Mouse (Mus musculus) cortical plate, adult 2 months (tissue): ENCODE results near the gene Smim11. TPM values are rescaled to one million over a fixed set of nuclear protein-coding genes. Genes with fewer than 3 reads are reported as not detected.

Experiments
- H3K27ac ChIP-seq: fragments of 200-500 bp; 2 replicates; pipeline ENCODE4 v1.5.1; 2012; ENCODE audit warnings: low read length, control low read depth, inconsistent platforms; ENCODE audit not compliant: insufficient read depth
- H3K4me1 ChIP-seq: fragments of 200-500 bp; 2 replicates; pipeline ENCODE4 v1.6.1; 2011; ENCODE audit warnings: low read length; ENCODE audit not compliant: control insufficient read depth, insufficient read depth
- H3K4me3 ChIP-seq: fragments of 200-500 bp; 2 replicates; pipeline ENCODE4 v1.5.1; 2011; ENCODE audit warnings: mild to moderate bottlenecking, low read length, control low read depth; ENCODE audit not compliant: insufficient read depth
- CTCF ChIP-seq: fragments of 200-500 bp; IDR thresholded peaks from 2 replicates; pipeline ENCODE4 v1.5.1; 2011; ENCODE audit warnings: mild to moderate bottlenecking, control low read depth, low read length; ENCODE audit not compliant: insufficient read depth; ENCODE audit errors: extremely low read depth
- POLR2A ChIP-seq: fragments of 200-500 bp; IDR thresholded peaks from 2 replicates; pipeline ENCODE4 v1.6.1; 2011; ENCODE audit warnings: mild to moderate bottlenecking, low read length, control low read depth; ENCODE audit not compliant: insufficient read depth; ENCODE audit errors: extremely low read depth
- polyA plus RNA-seq: library from polyadenylated mRNA; depleted of rRNA; stranded (reverse); fragments of >200 nt; gene quantifications from 2 replicates; pipeline ENCODE4 v1.2.3, GENCODE M21; 2012; rRNA removed

Smim11 gene
- 26.7 and 30.2 TPM in 2 replicates for polyA plus RNA-seq

DNA sequence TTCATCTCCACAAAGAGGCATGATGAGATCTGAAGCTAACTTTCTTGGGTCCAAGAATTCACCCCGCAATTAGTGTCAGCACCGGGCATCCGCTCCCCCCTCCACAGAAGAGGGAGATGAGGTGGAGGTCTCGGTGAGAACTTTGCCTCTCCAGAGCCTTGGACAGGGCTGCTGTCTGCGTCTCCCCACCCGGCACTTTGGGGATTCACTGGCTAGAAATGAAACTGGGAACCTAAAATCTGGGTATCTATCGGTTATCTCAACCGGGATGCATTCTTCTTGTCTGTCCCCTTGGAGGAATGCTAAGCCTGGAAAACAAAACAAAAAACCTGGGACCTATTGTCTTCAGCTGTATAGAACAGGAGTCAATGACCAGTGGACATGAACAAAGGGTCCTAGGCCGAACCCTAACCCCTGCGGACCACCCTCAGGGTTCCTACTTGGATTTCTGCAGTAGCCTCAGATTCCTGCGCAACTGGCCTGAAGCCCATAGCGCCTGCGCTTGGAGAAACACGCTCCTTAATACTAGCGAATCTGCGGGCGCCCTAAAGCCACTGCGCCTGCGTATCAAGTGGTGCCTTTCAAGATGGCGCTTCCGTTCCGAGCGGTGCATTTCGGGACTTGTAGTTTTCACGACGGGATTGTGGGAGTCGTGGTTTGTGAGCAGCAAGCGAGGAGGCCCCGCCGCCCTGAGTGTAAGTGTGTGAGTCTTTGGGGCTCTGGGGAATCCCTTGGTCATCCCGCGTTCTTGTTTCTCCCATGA is at the start of gene Smim11:
Gene Smim11, plus strand, starts transcription at position 638 of the 763 bp plus-strand sequence.
- Histone ChIP-seq H3K27ac (peak within 1 kb of the TSS; percentile 17; the same call in 1 of the 2 replicates), H3K4me3 (peak within 1 kb of the TSS; percentile 72), H3K4me1 (peaks cover 5% of the 10 kb centered on the region)
- peak; percentile 92 for TF ChIP-seq POLR2A
- no peak for TF ChIP-seq CTCF

DNA sequence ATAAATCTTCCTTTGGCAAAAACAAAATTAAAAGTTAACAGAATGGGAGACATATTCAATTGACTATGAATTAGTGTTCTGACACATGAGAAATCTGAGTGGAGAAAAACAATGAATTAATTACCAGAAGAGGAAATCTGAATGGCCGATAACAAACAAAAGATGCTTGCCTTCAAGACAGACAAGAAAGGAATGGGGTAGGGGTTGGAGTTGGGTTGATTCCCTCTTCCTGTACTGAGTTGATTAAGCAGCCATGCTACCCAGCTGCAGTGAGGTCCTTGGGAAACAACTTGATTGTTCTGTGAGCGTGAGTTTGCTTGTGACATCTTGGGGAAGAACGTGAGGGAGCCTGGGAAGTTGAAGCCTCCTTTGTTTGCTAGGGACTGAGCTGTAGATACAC is 46.8 kb upstream of the Smim11 start:
- Histone ChIP-seq H3K27ac (no peak overlapping the region), H3K4me1 (peaks cover 4% of the 10 kb centered on the region), H3K4me3 (no peak overlapping the region)
- TF ChIP-seq CTCF (no peak), POLR2A (no peak)

DNA sequence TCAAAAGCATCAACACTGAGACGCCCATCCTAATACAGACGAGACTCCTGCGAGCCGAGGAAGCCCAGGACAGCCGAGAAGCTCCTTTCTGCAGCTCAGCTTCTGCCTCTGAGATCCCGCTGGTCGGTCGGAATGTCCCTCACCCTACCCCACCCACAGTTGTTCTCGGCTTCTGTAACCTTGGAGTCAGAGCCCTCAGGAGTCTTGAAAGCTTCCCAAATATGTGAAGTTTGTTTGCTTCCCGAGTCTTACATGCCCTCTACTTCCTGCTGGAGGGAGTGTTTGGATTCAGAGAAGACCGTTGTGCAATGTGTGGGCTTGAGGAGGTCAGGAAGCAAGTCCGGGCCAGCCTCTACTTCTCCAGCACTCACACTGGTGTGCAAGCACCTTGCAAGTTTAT is 33.2 kb upstream of the Smim11 start:
- TF ChIP-seq POLR2A (no peak), CTCF (no peak)
- H3K4me3 ChIP-seq, result no peak overlapping the region
- no peak overlapping the region for H3K27ac ChIP-seq
- H3K4me1 ChIP-seq, result no peaks in the 10 kb centered on the region

GRCm38 (mm10) chr16:92274516-92274915 is 26.6 kb upstream of the Smim11 start:
- no peaks in the 10 kb centered on the region for H3K4me1 ChIP-seq
- no peak for TF ChIP-seq CTCF
- no peak for TF ChIP-seq POLR2A
- H3K27ac ChIP-seq, result no peak overlapping the region
- H3K4me3 ChIP-seq, result no peak overlapping the region

GRCm38 (mm10) chr16:92275526-92275925 is 25.6 kb upstream of the Smim11 start:
- Histone ChIP-seq H3K4me1 (no peaks in the 10 kb centered on the region), H3K4me3 (no peak overlapping the region), H3K27ac (no peak overlapping the region)
- TF ChIP-seq CTCF, result no peak
- TF ChIP-seq POLR2A, result no peak

DNA sequence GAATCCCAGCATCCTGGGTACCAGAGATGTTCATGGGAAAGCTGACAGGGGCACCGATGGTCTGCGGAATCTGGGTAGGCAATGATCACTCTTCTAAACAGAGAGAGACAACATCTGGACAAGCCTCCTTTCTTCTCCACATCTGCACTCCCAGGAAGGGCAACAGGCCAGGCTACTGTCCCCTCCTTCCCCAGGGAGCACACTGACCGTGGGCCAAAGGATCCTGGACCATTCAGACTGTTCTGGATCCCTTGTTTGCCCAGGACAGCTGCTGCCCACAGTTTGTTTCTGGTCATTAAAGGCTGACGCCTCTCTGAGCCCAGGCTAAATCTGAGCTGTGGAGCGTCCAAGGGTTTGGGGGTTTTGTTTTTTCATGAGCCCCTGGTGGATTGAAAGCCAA is 18.4 kb upstream of the Smim11 start:
- TF ChIP-seq POLR2A (no peak), CTCF (no peak)
- Histone ChIP-seq H3K4me1 (no peaks in the 10 kb centered on the region), H3K4me3 (no peak overlapping the region), H3K27ac (no peak overlapping the region)

DNA sequence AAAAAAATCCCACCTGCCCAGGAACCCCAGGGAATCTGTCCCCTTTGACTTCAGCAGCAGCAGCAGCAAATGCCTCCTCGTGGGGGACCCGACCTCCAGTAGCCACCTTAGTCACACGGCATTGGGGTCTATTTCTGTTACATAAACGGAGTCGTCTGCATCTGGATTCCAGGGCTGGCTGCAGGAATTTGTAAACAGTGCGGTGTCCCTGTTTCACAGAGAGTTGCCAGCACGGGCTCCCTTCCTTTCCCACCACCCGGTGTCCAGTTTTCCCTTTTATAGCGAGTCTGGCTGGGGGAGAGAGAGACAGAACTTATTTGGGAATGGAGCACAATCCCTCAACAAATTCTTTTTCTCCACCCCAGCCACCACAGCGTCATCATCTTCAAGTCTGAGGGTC is 16.0 kb upstream of the Smim11 start:
- H3K4me1 ChIP-seq, result no peaks in the 10 kb centered on the region
- no peak overlapping the region for H3K27ac ChIP-seq
- TF ChIP-seq POLR2A (no peak), CTCF (no peak)
- H3K4me3 ChIP-seq, result no peak overlapping the region

GRCm38 (mm10) chr16:92286609-92287008 is 14.5 kb upstream of the Smim11 start:
- H3K4me3 ChIP-seq, result no peak overlapping the region
- TF ChIP-seq POLR2A (no peak), CTCF (peak; percentile 83)

GRCm38 (mm10) chr16:92288778-92289177 is 12.3 kb upstream of the Smim11 start:
- TF ChIP-seq POLR2A (no peak), CTCF (peak; percentile 64)
- Histone ChIP-seq H3K4me3 (no peak overlapping the region), H3K27ac (no peak overlapping the region)

More at GRCm38 (mm10) chr16:92286609-92287008, 14.5 kb upstream of the Smim11 start:
- Histone ChIP-seq H3K4me1 (no peaks in the 10 kb centered on the region), H3K27ac (no peak overlapping the region)

DNA sequence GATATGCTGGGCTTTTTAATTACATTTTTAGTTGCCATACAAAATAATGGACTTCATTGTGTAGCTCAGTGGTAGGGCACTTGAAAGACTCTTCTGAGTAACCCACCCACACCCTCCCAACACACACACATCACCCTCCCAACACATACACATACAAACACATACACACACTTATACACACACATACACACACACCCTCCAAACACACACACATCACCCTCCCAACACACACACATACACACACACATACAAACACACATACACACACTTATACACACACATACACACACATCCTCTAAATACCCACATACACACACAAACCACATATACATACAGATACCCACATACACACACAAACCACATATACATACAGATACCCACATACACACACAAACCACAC is 11.0 kb upstream of the Smim11 start:
- no peak for TF ChIP-seq CTCF
- TF ChIP-seq POLR2A, result no peak
- Histone ChIP-seq H3K4me1 (no peaks in the 10 kb centered on the region), H3K27ac (no peak overlapping the region), H3K4me3 (no peak overlapping the region)

More at GRCm38 (mm10) chr16:92288778-92289177, 12.3 kb upstream of the Smim11 start:
- no peaks in the 10 kb centered on the region for H3K4me1 ChIP-seq

DNA sequence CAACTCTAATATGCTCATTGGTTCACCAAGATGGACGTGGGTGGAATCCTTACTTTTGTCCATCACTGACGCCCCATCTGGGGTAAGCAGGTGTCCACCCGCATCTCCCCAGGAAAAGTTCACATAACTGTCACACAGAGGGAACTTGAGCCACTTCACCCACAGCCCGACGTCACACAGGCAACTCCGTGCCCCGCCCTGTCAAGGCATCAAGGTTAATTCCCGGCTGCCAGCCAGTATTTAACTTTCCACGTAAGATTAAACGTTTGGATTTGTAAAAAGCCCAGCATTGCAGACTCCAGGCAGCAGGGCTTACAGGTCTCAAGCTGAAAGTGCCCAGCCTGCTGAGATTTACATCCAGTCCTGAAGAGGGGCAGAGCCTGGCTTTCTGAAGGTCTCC is 9.0 kb upstream of the Smim11 start, which contains the start of gene Kcne2:
Gene Kcne2, plus strand, starts transcription at position 289 of the 400 bp plus-strand sequence.
- Histone ChIP-seq H3K4me1 (no peaks in the 10 kb centered on the region), H3K4me3 (no peak within 1 kb of the TSS), H3K27ac (no peak within 1 kb of the TSS)
- TF ChIP-seq CTCF (no peak), POLR2A (no peak)
